Mouse (Mus musculus): ENCODE results near the gene Gstm3. TPM values are rescaled to one million over a fixed set of nuclear protein-coding genes. Genes with fewer than 3 reads are reported as not detected.

Gene Gstm3
- total and polyA plus RNA-seq, 3 experiments: 0.06 TPM; not detected in 2

DNA sequence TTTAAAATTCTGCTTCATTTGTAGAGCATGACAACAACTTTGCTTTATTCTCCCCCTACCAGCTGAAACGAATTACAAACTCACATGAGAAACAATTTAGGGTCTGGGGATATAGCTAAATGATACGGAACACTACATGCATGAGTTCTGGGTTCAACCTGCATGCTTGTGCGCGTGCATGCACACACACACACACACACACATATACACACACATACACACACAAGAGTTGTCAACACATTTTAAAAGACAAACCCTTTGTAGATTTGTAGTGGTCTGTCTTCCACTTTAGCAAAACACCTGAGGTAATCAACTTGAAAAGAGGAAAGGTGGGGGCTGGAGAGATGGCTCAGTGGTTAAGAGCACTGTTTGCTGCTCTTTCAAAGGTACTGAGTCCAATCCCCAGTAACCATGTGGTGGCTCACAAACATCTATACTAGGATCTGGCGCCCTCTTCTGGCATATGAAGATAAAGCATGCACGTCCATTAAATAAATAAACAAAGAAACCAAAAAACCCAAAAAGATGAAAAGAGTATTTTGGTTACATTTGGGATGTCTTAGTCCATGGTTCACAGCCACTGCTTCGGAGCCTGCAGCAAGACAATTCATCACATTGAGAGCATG lies 51.2 kb downstream of the Gstm3 start:
- no peaks in the 10 kb centered on the region for H3K9me3 ChIP-seq (replicated peaks; ENCODE audit: insufficient read depth, low read length)
- no peak overlapping the region for H3K4me3 ChIP-seq (ENCODE audit: control insufficient read depth in 1 of 2, insufficient read depth in 1 of 2, low read depth in 2 of 2, low read length in 2 of 2)
- no peaks in the 10 kb centered on the region for H3K4me1 ChIP-seq (ENCODE audit: control insufficient read depth in 1 of 2, insufficient read depth in 2 of 2, low read length in 2 of 2)
- H3K27me3 ChIP-seq (ENCODE audit: control insufficient read depth in 1 of 2, insufficient read depth in 2 of 2, low read length in 2 of 2): peaks cover 0 to 2% of the 10 kb centered on the region in 2 experiments; a peak in 3 of 4 replicates
- TF ChIP-seq UBTF (IDR thresholded peaks at IDR 0.05; ENCODE audit: borderline replicate concordance, insufficient read depth, low read depth, low read length): no peak
- no peak for TF ChIP-seq POLR2AphosphoS5 (IDR thresholded peaks at IDR 0.05; ENCODE audit: borderline replicate concordance, low read depth, low read length)
- peak; percentile 83 for TF ChIP-seq RAD21 (IDR thresholded peaks at IDR 0.05; ENCODE audit: low read depth, low read length)
- TF ChIP-seq MXI1 (IDR thresholded peaks at IDR 0.05; ENCODE audit: low read depth, low read length): 0 out of 2 replicates have a peak, but pooled peaks have one; percentile 19
- no peak for TF ChIP-seq JUND (IDR thresholded peaks at IDR 0.05; ENCODE audit: low read depth, low read length)
- TF ChIP-seq EP300 (IDR thresholded peaks at IDR 0.05; ENCODE audit: low read depth in 1 of 2, low read length in 2 of 2): no peak
- no peak for TF ChIP-seq POLR2A (IDR thresholded peaks at IDR 0.05; ENCODE audit: control insufficient read depth in 1 of 2, insufficient read depth in 1 of 2, low read depth in 1 of 2, low read length in 2 of 2, poor library complexity in 1 of 2)
- peak; percentile 82 for TF ChIP-seq SMC3 (IDR thresholded peaks at IDR 0.05; ENCODE audit: low read depth, low read length)
- TF ChIP-seq USF1 (IDR thresholded peaks at IDR 0.05; ENCODE audit: low read depth, low read length): no peak
- no peak for TF ChIP-seq ZNF384 (IDR thresholded peaks at IDR 0.05; ENCODE audit: low read depth, low read length)
- TF ChIP-seq ZC3H11A (IDR thresholded peaks at IDR 0.05; ENCODE audit: low read depth, low read length): peak; percentile 79
- TF ChIP-seq GATA1 (IDR thresholded peaks at IDR 0.05; ENCODE audit: low read depth, low read length): no peak
- no peak for TF ChIP-seq BHLHE40 (IDR thresholded peaks at IDR 0.05; ENCODE audit: borderline replicate concordance, low read depth, low read length)
- peak; percentile 25; the same call in 1 of the 2 replicates for TF ChIP-seq SIN3A (IDR thresholded peaks at IDR 0.05; ENCODE audit: low read length)
- TF ChIP-seq MYC (IDR thresholded peaks at IDR 0.05; ENCODE audit: low read depth, low read length): peak; percentile 91; the same call in 1 of the 2 replicates
- TF ChIP-seq TAL1 (IDR thresholded peaks at IDR 0.05; ENCODE audit: low read length): no peak
- TF ChIP-seq TBP (IDR thresholded peaks at IDR 0.05; ENCODE audit: low read depth, low read length): no peak
- peak; percentile 51 to 86 (median 64) for TF ChIP-seq CTCF (IDR thresholded peaks at IDR 0.05 in 2 of 3, conservative IDR thresholded peaks at IDR 0.05 in 1 of 3; ENCODE audit: control insufficient read depth in 1 of 3, insufficient read depth in 1 of 3, low read depth in 2 of 3, low read length in 3 of 3, poor library complexity in 1 of 3, severe bottlenecking in 1 of 3)
- no peaks in the 10 kb centered on the region for H3K79me2 ChIP-seq (ENCODE audit: control insufficient read depth, insufficient read depth, low read length, poor library complexity)
- H3K36me3 ChIP-seq (ENCODE audit: control insufficient read depth in 1 of 2, insufficient read depth in 2 of 2, low read length in 2 of 2): no peaks in the 10 kb centered on the region
- peak; percentile 74 for DNase-seq (ENCODE audit: low read depth, low spot score)
- H3K9ac ChIP-seq (ENCODE audit: control insufficient read depth, low read depth, low read length, poor library complexity, severe bottlenecking): no peak overlapping the region
- H3K27ac ChIP-seq (ENCODE audit: control insufficient read depth, low read depth, low read length): no peak overlapping the region

DNA sequence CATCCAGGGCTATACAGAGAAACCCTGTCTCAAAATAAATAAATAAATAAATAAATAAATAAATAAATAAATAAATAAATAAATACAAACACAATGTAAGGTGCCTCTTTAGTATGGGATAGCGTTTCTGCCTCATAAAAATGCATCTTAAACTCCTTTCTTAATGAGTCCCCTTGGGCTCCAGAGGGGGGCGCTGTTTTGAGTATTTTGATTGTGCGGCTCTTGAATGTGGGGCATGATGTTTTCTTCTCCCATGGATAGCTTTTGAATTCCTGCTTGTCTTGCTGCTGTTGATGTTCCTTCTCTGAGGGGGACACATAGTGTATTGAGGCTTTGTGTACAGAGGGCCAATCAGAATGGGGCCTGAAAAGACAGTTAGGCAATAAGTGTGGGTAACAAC lies 52.0 kb downstream of the Gstm3 start:
- H3K4me1 ChIP-seq (ENCODE audit: control insufficient read depth in 1 of 2, insufficient read depth in 2 of 2, low read length in 2 of 2): no peaks in the 10 kb centered on the region
- no peaks in the 10 kb centered on the region for H3K36me3 ChIP-seq (ENCODE audit: control insufficient read depth in 1 of 2, insufficient read depth in 2 of 2, low read length in 2 of 2)
- peak; percentile 44 for DNase-seq (ENCODE audit: low read depth, low spot score)
- H3K4me3 ChIP-seq (ENCODE audit: control insufficient read depth in 1 of 2, insufficient read depth in 1 of 2, low read depth in 2 of 2, low read length in 2 of 2): no peak overlapping the region
- no peaks in the 10 kb centered on the region for H3K9me3 ChIP-seq (replicated peaks; ENCODE audit: insufficient read depth, low read length)
- H3K27ac ChIP-seq (ENCODE audit: control insufficient read depth, low read depth, low read length): no peak overlapping the region
- peaks cover 0 to 2% of the 10 kb centered on the region in 2 experiments; a peak in 3 of 4 replicates for H3K27me3 ChIP-seq (ENCODE audit: control insufficient read depth in 1 of 2, insufficient read depth in 2 of 2, low read length in 2 of 2)
- no peaks in the 10 kb centered on the region for H3K79me2 ChIP-seq (ENCODE audit: control insufficient read depth, insufficient read depth, low read length, poor library complexity)
- peak; percentile 46 to 61 (median 48) for TF ChIP-seq CTCF (IDR thresholded peaks at IDR 0.05 in 2 of 3, conservative IDR thresholded peaks at IDR 0.05 in 1 of 3; ENCODE audit: control insufficient read depth in 1 of 3, insufficient read depth in 1 of 3, low read depth in 2 of 3, low read length in 3 of 3, poor library complexity in 1 of 3, severe bottlenecking in 1 of 3)
- peak; percentile 55 for TF ChIP-seq SMC3 (IDR thresholded peaks at IDR 0.05; ENCODE audit: low read depth, low read length)
- no peak for TF ChIP-seq TBP (IDR thresholded peaks at IDR 0.05; ENCODE audit: low read depth, low read length)
- H3K9ac ChIP-seq (ENCODE audit: control insufficient read depth, low read depth, low read length, poor library complexity, severe bottlenecking): no peak overlapping the region
